In the genomic region with DNA sequence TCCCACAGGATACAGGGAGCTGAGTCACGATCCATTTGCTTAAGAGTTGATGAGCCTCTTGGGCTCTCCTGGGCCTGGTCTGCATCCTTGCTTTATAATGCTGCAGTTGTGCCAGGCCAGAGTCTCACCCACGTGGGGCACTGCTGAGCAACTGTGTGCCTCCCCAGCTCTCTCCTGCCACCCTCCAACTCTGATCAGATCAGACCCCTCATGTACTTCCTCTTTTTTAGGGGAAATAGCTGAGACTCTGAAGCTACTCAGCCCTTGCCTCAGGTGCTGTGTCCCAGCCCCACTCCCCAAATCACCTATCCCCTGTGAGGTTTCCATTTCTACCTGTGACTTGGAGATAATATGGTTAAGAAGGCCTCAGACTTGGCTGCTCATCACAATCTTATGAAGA, we compare ENCODE assay signal across 20 mouse cellular contexts. TPM values are rescaled to one million over a fixed set of nuclear protein-coding genes. Genes with fewer than 3 reads are reported as not detected.
A peak's percentile ranks its signal among the peaks of the same experiment; 100 is the strongest.
DNase-seq lines count a peak whose midpoint lies in the region; ATAC-seq and TF ChIP-seq lines count a peak whose summit lies in the region.
"Had no signal": no experiment of that assay in that cellular context is flagged by ENCODE, and none has a peak within 500 bp of the region (broad histone marks: within the 10 kb centered on the region; RNA-seq: fewer than 3 reads in every experiment).

No protein-coding gene starts in this region.

- H3K9ac ChIP-seq in stomach, postnatal 0 days (ENCODE audit: low read length), result no peak overlapping the region
- no peak overlapping the region for H3K9ac ChIP-seq in hindbrain, embryonic 13.5 days
- H3K9ac ChIP-seq: hindbrain, embryonic 15.5 days; limb, embryonic 13.5 days; midbrain, embryonic 15.5 days had no signal

- H3K4me3 ChIP-seq in thymus, adult 2 months (ENCODE audit: control insufficient read depth, insufficient read depth, low read length), result no peak overlapping the region
- no peak overlapping the region for H3K4me3 ChIP-seq in stomach, postnatal 0 days (ENCODE audit: low read depth, low read length)
- no peak overlapping the region for H3K4me3 ChIP-seq in hindbrain, embryonic 13.5 days
- H3K4me3 ChIP-seq: hindbrain, embryonic 15.5 days; layer of hippocampus, adult 2 months; limb, embryonic 13.5 days; midbrain, embryonic 15.5 days had no signal

- DNase-seq in thymus, adult 2 months, result peak; percentile 32
- no peak for DNase-seq in thymus, adult 18-20 months
- no peak for DNase-seq in stomach, postnatal 0 days (ENCODE audit: low spot score)
- no peak for DNase-seq in lung, postnatal 14 days
- DNase-seq in adrenal gland, adult (ENCODE audit: inconsistent age in 2 of 2, low spot score in 1 of 2), result no peak
- DNase-seq: cerebellum, adult 11 months; cerebellum, postnatal 14 days; heart, postnatal 10 days; lung, adult 18-20 months; lung, postnatal 4 days; right cerebral cortex, adult 18-20 months had no signal

- H3K4me2 ChIP-seq in stomach, postnatal 0 days (replicated peaks; ENCODE audit: low read depth), result no peak overlapping the region
- H3K4me2 ChIP-seq in hindbrain, embryonic 13.5 days, result no peak overlapping the region
- H3K4me2 ChIP-seq: hindbrain, embryonic 15.5 days; limb, embryonic 13.5 days; midbrain, embryonic 15.5 days had no signal

- no peaks in the 10 kb centered on the region for H3K27me3 ChIP-seq in thymus, adult 2 months (ENCODE audit: control insufficient read depth, insufficient read depth, low read length)
- H3K27me3 ChIP-seq in stomach, postnatal 0 days (ENCODE audit: control insufficient read depth, insufficient read depth, low read length), result no peaks in the 10 kb centered on the region
- 0 out of 2 replicates have a peak, but pooled peaks cover 4% of the 10 kb centered on the region for H3K27me3 ChIP-seq in hindbrain, embryonic 13.5 days
- H3K27me3 ChIP-seq: hindbrain, embryonic 15.5 days; limb, embryonic 13.5 days; midbrain, embryonic 15.5 days had no signal

- no peak overlapping the region for H3K27ac ChIP-seq in thymus, adult 2 months (ENCODE audit: control insufficient read depth, insufficient read depth, low read length)
- no peak overlapping the region for H3K27ac ChIP-seq in stomach, postnatal 0 days (replicated peaks)
- no peak overlapping the region for H3K27ac ChIP-seq in hindbrain, embryonic 13.5 days
- H3K27ac ChIP-seq: hindbrain, embryonic 15.5 days; kidney, postnatal 0 days; layer of hippocampus, adult 2 months; limb, embryonic 13.5 days; midbrain, embryonic 15.5 days had no signal

- ATAC-seq in granulocyte monocyte progenitor cell, adult 5-6 weeks (replicated peaks; ENCODE audit: poor library complexity, severe bottlenecking), result peak; percentile 79
- no peak for ATAC-seq in stomach, postnatal 0 days (ENCODE audit: low FRiP score, low TSS enrichment)
- ATAC-seq in hindbrain, embryonic 13.5 days (ENCODE audit: low FRiP score), result no peak
- ATAC-seq: intestine, embryonic 16.5 days; midbrain, embryonic 15.5 days had no signal

- H3K36me3 ChIP-seq in thymus, adult 2 months (ENCODE audit: control insufficient read depth, insufficient read depth, low read length), result no peaks in the 10 kb centered on the region
- H3K36me3 ChIP-seq in stomach, postnatal 0 days (ENCODE audit: control insufficient read depth, insufficient read depth, low read length), result no peaks in the 10 kb centered on the region
- no peaks in the 10 kb centered on the region for H3K36me3 ChIP-seq in hindbrain, embryonic 13.5 days
- H3K36me3 ChIP-seq: hindbrain, embryonic 15.5 days; limb, embryonic 13.5 days; midbrain, embryonic 15.5 days had no signal

- TF ChIP-seq POLR2A in thymus, adult 2 months (IDR thresholded peaks at IDR 0.05; ENCODE audit: control insufficient read depth, extremely low read depth, insufficient read depth, low read length, poor library complexity), result no peak

- no peak for TF ChIP-seq CTCF in thymus, adult 2 months (IDR thresholded peaks at IDR 0.05; ENCODE audit: borderline replicate concordance, control insufficient read depth, extremely low read depth, insufficient read depth, low read length, poor library complexity)
- TF ChIP-seq CTCF in stomach, postnatal 0 days (IDR thresholded peaks at IDR 0.05; ENCODE audit: low read depth), result peak; percentile 10; the same call in 1 of the 2 replicates

- H3K4me1 ChIP-seq in thymus, adult 2 months (replicated peaks; ENCODE audit: control insufficient read depth, insufficient read depth, low read length), result peaks cover 6% of the 10 kb centered on the region; the same call in 1 of the 2 replicates
- H3K4me1 ChIP-seq in stomach, postnatal 0 days (replicated peaks; ENCODE audit: control insufficient read depth, insufficient read depth), result no peaks in the 10 kb centered on the region
- H3K4me1 ChIP-seq in hindbrain, embryonic 13.5 days (replicated peaks), result peaks cover 12% of the 10 kb centered on the region; the same call in 1 of the 2 replicates
- H3K4me1 ChIP-seq: hindbrain, embryonic 15.5 days; midbrain, embryonic 15.5 days had no signal

- 14% methylated on average over 2 of the region's 2 CpGs for WGBS in thymus, adult 2 months
- WGBS in stomach, postnatal 0 days, result 40% methylated on average over 2 of the region's 2 CpGs
- 46% methylated on average over 2 of the region's 2 CpGs for WGBS in hindbrain, embryonic 13.5 days

- no peaks in the 10 kb centered on the region for H3K9me3 ChIP-seq in stomach, postnatal 0 days (ENCODE audit: control insufficient read depth, low read length)
- H3K9me3 ChIP-seq in hindbrain, embryonic 13.5 days, result no peaks in the 10 kb centered on the region
- H3K9me3 ChIP-seq: hindbrain, embryonic 15.5 days; limb, embryonic 13.5 days; midbrain, embryonic 15.5 days had no signal

- TF ChIP-seq EP300 in stomach, postnatal 0 days (optimal IDR thresholded peaks at IDR 0.05), result no peak

RNA-seq across cellular contexts. Expression of a gene that starts 2.6 kb away (rescaled TPM):
- 0.45 and 0.50 TPM in 2 replicates for polyA plus RNA-seq in thymus, adult 2 months (2012; rRNA removed)
- not detected in 2 replicates for total RNA-seq in granulocyte monocyte progenitor cell, adult 5-6 weeks (2014; fragmentation: Nextera tagmentation)
- not detected in 2 replicates for total RNA-seq in granulocyte monocyte progenitor cell, adult 5-6 weeks (2017)
- polyA plus RNA-seq in stomach, postnatal 0 days (2015; fragmentation: Nextera tagmentation; extraction: Ambion mirVana), result 2.8 and 3.3 TPM in 2 replicates
- polyA plus RNA-seq in hindbrain, embryonic 13.5 days (2015; fragmentation: Nextera tagmentation; extraction: Ambion mirVana), result 0.27 and 0.52 TPM in 2 replicates

RNA-seq across cellular contexts. Expression of a gene that starts 27.6 kb away (rescaled TPM):
- polyA plus RNA-seq in thymus, adult 2 months (2012; rRNA removed), result 0.12 and 0.13 TPM in 2 replicates
- total RNA-seq in granulocyte monocyte progenitor cell, adult 5-6 weeks (2014; fragmentation: Nextera tagmentation), result not detected in 2 replicates
- total RNA-seq in granulocyte monocyte progenitor cell, adult 5-6 weeks (2017), result not detected in 2 replicates
- polyA plus RNA-seq in stomach, postnatal 0 days (2015; fragmentation: Nextera tagmentation; extraction: Ambion mirVana), result 3.9 and 5.1 TPM in 2 replicates
- 71.3 and 75.5 TPM in 2 replicates for polyA plus RNA-seq in hindbrain, embryonic 13.5 days (2015; fragmentation: Nextera tagmentation; extraction: Ambion mirVana)
- total RNA-seq: gastrocnemius, adult 8-10 months; heart, postnatal 10 days had no signal

Comparison
In these comparisons a context has a peak if more than half of its experiments do, and no peak if none do; other contexts are left out.
1. RNA of a gene that starts 27.6 kb away (polyA plus RNA-seq): 71.3 to 75.5 TPM in hindbrain, embryonic 13.5 days; 3.9 to 5.1 TPM in stomach, postnatal 0 days and 0.12 to 0.13 TPM in thymus, adult 2 months; every median in the first group is over 10 times any median in the second.